Mouse (Mus musculus) myocyte (in vitro differentiated cells): ENCODE results near the gene Phlpp2. TPM values are rescaled to one million over a fixed set of nuclear protein-coding genes. Genes with fewer than 3 reads are reported as not detected.

ENCODE experiments used
- H3K27me3 ChIP-seq: one replicate; pipeline ENCODE4 v1.6.1; 2011; ENCODE audit not compliant: control insufficient read depth, insufficient read depth, insufficient read length
- H3K36me3 ChIP-seq: one replicate; pipeline ENCODE4 v1.6.1; 2011; ENCODE audit not compliant: control insufficient read depth, insufficient read depth
- H3K4me2 ChIP-seq: one replicate; pipeline ENCODE4 v1.6.1; 2011; ENCODE audit warnings: low read depth, control low read depth
- H3K4me3 ChIP-seq: one replicate; pipeline ENCODE4 v1.5.1; 2011; ENCODE audit warnings: mild to moderate bottlenecking, control low read depth, moderate library complexity
- H3K79me2 ChIP-seq: one replicate; pipeline ENCODE4 v1.6.1; 2011; ENCODE audit not compliant: control insufficient read depth, insufficient read depth
- H3ac ChIP-seq: one replicate; pipeline ENCODE4 v1.6.1; 2011; ENCODE audit not compliant: control insufficient read depth, insufficient read length
- CEBPB ChIP-seq: IDR thresholded peaks from 2 replicates; pipeline ENCODE4 v1.6.1; 2011; ENCODE audit warnings: mild to moderate bottlenecking, moderate library complexity; ENCODE audit not compliant: poor library complexity, insufficient read depth, severe bottlenecking
- E2F4 ChIP-seq: IDR thresholded peaks from one replicate; pipeline ENCODE4 v1.6.1; 2011; ENCODE audit warnings: mild to moderate bottlenecking, control low read depth, moderate library complexity; ENCODE audit not compliant: insufficient read depth
- MAX ChIP-seq: IDR thresholded peaks from one replicate; pipeline ENCODE4 v1.6.1; 2011; ENCODE audit warnings: low read depth, mild to moderate bottlenecking, control low read depth
- MYOD1 ChIP-seq, 3 experiments: IDR thresholded peaks; one replicate each; pipeline ENCODE4 v1.6.1; 2011; ENCODE audit warnings: control low read depth in 2 of 3, low read depth in 2 of 3, mild to moderate bottlenecking in 2 of 3, moderate library complexity in 1 of 3; ENCODE audit not compliant: insufficient read length in 2 of 3, control insufficient read depth in 1 of 3
- MYOG ChIP-seq, 3 experiments: IDR thresholded peaks; one replicate each; pipeline ENCODE4 v1.6.1; 2011; ENCODE audit warnings: control low read depth in 2 of 3, low read depth in 2 of 3, mild to moderate bottlenecking in 2 of 3; ENCODE audit not compliant: insufficient read length in 2 of 3, control insufficient read depth in 1 of 3, insufficient read depth in 1 of 3
- POLR2A ChIP-seq: IDR thresholded peaks from one replicate; pipeline ENCODE4 v1.6.1; 2011; ENCODE audit warnings: low read depth, mild to moderate bottlenecking, control low read depth, moderate library complexity; ENCODE audit not compliant: insufficient read length
- POLR2AphosphoS2 ChIP-seq: IDR thresholded peaks from one replicate; pipeline ENCODE4 v1.6.1; 2011; ENCODE audit warnings: low read depth, control low read depth; ENCODE audit not compliant: insufficient read length
- REST ChIP-seq: IDR thresholded peaks from one replicate; pipeline ENCODE4 v1.6.1; 2011; ENCODE audit warnings: mild to moderate bottlenecking, control low read depth, moderate library complexity; ENCODE audit not compliant: insufficient read depth, insufficient read length
- SRF ChIP-seq: IDR thresholded peaks from one replicate; pipeline ENCODE4 v1.6.1; 2011; ENCODE audit warnings: low read depth; ENCODE audit not compliant: control insufficient read depth, insufficient read length
- TCF12 ChIP-seq: IDR thresholded peaks from one replicate; pipeline ENCODE4 v1.6.1; 2011; ENCODE audit warnings: mild to moderate bottlenecking, control low read depth; ENCODE audit not compliant: poor library complexity, insufficient read depth, severe bottlenecking
- TCF3 ChIP-seq: IDR thresholded peaks from one replicate; pipeline ENCODE4 v1.6.1; 2011; ENCODE audit warnings: low read depth, control low read depth; ENCODE audit not compliant: insufficient read length
- USF1 ChIP-seq: IDR thresholded peaks from one replicate; pipeline ENCODE4 v1.6.1; 2011; ENCODE audit warnings: low read depth, mild to moderate bottlenecking, control low read depth, moderate library complexity
- polyA plus RNA-seq: library from polyadenylated mRNA; unstranded; fragments of >200 nt; fragmentation: generic; extraction: Trizol; gene quantifications from one replicate; pipeline ENCODE4 v1.2.1, GENCODE M21; 2012; ENCODE audit warnings: missing spikeins

Gene Phlpp2
- polyA plus RNA-seq, 1 experiment, result 1.7 TPM

DNA sequence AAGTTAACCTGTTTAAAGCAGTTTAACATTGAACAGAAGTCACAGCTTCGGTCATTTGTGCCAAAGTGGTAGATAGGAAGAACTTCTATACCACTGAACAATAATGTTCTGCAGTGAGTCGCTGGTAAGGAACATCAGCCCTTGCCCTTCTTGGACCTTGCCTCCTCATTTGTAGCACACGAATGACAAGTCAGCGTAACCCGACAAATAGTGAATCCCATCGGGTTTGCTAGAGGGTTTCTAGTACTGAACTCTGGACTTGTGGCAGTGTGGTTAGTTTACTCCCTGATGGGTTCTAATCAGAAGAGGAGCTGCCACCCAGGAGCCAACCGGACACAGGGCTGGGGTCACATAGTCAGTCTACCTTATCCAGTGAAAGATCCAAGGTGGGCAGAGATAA is 77.9 kb downstream of the Phlpp2 start:
- Histone ChIP-seq H3K4me2 (no peak overlapping the region), H3K27me3 (no peaks in the 10 kb centered on the region), H3ac (no peak overlapping the region), H3K79me2 (no peaks in the 10 kb centered on the region), H3K4me3 (no peak overlapping the region), H3K36me3 (no peaks in the 10 kb centered on the region)
- TF ChIP-seq MAX, result no peak
- no peak for TF ChIP-seq POLR2A
- no peak for TF ChIP-seq TCF3
- TF ChIP-seq CEBPB, result no peak
- no peak for TF ChIP-seq REST
- no peak for TF ChIP-seq MYOD1 (IDR thresholded peaks at IDR 0.05; ENCODE audit: control insufficient read depth in 1 of 3, insufficient read length in 2 of 3, low read depth in 2 of 3)
- TF ChIP-seq MYOG (IDR thresholded peaks at IDR 0.05; ENCODE audit: control insufficient read depth in 1 of 3, insufficient read depth in 1 of 3, insufficient read length in 2 of 3, low read depth in 2 of 3), result no peak
- no peak for TF ChIP-seq TCF12
- TF ChIP-seq POLR2AphosphoS2, result no peak
- no peak for TF ChIP-seq E2F4
- no peak for TF ChIP-seq SRF

DNA sequence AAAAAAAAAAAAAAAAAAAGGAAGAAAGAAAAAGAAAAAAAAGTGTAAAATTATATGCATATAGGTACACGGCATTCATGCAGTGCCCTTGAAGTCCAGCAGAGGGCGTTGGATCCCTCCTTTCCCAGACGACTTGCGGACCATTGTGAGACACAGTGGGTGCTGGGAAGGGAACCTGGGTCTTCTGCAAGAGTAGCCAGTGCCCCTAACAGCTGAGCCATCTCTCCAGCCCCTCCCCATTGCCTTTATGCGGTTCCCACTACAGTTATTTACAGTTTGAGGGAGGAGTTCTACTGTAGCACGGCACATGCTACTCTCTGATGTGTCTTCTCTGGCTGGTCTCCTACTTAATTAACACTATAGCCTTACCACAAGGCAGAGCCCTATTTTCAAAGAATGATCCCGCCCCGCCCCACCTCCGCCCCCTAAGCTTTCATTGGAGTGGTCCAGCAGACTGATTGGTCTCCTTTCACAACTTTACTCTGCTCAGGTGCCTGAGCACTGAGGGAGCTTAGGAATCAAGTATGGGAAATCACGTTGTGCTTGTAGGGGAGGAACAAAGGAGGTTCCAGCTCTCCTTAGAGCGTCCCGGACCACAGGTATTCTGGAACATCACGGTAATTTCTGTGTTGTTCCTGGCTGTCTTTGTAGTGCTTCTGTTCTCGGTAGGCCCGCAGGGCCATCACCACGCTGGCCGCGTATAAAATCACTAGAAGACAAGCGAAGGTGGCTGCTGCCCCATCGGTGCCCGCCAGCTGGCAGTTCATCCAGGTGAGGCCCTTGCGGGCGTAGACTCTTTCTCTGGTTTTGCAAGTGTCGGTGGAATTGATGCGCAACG is 79.3 kb downstream of the Phlpp2 start:
- no peak overlapping the region for H3K4me2 ChIP-seq
- no peaks in the 10 kb centered on the region for H3K27me3 ChIP-seq
- H3ac ChIP-seq, result no peak overlapping the region
- no peaks in the 10 kb centered on the region for H3K36me3 ChIP-seq
- no peak overlapping the region for H3K4me3 ChIP-seq
- TF ChIP-seq POLR2AphosphoS2 (no peak), CEBPB (no peak), MYOG (IDR thresholded peaks at IDR 0.05; ENCODE audit: control insufficient read depth in 1 of 3, insufficient read depth in 1 of 3, insufficient read length in 2 of 3, low read depth in 2 of 3) (no peak), MAX (no peak), POLR2A (no peak), SRF (no peak), MYOD1 (IDR thresholded peaks at IDR 0.05; ENCODE audit: control insufficient read depth in 1 of 3, insufficient read length in 2 of 3, low read depth in 2 of 3) (no peak), REST (no peak), TCF3 (no peak), TCF12 (no peak), USF1 (no peak), E2F4 (no peak)
- no peaks in the 10 kb centered on the region for H3K79me2 ChIP-seq

DNA sequence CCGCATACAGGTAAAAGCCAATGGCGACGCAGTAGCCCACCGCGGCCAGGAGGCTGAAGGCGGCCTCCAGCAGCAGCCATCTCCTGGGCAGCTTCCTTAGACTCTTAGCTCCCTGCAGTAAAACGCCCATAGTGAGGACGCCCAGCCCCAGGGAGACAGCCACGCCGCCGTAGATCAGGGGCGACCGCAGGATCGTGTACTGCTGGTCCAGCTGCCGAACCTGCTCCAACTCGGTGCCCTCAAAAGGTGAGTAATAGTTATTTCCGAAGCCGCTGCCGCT is 79.9 kb downstream of the Phlpp2 start:
- Histone ChIP-seq H3K27me3 (no peaks in the 10 kb centered on the region), H3K4me2 (no peak overlapping the region), H3ac (no peak overlapping the region), H3K36me3 (no peaks in the 10 kb centered on the region), H3K4me3 (no peak overlapping the region), H3K79me2 (no peaks in the 10 kb centered on the region)
- TF ChIP-seq TCF3 (no peak), POLR2AphosphoS2 (no peak), E2F4 (no peak), USF1 (no peak), MYOD1 (IDR thresholded peaks at IDR 0.05; ENCODE audit: control insufficient read depth in 1 of 3, insufficient read length in 2 of 3, low read depth in 2 of 3) (no peak), CEBPB (no peak), POLR2A (no peak), REST (no peak), MAX (no peak), SRF (no peak), MYOG (IDR thresholded peaks at IDR 0.05; ENCODE audit: control insufficient read depth in 1 of 3, insufficient read depth in 1 of 3, insufficient read length in 2 of 3, low read depth in 2 of 3) (no peak), TCF12 (no peak)

DNA sequence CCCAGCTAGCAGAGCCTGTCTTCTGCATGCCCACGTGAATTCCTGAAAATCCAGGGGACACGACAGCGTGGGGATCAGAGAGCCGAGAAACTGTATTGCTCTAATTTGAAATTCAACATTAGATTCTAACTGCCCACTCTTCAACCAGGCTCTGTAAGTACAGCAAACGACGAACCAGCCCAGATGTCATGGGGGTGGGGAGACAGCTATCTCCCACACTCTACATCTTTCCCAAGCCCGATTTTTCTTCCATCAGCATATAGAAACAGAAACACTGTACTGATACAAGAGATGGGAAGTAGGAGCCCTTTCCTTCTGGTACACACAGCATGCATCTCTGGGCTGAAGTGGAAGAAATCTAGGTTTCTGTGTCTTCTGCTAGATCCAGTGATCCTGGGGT is 83.8 kb downstream of the Phlpp2 start:
- H3K4me3 ChIP-seq, result no peak overlapping the region
- no peak overlapping the region for H3ac ChIP-seq
- no peaks in the 10 kb centered on the region for H3K79me2 ChIP-seq
- no peak for TF ChIP-seq E2F4
- TF ChIP-seq POLR2A, result no peak
- TF ChIP-seq REST, result no peak
- no peak for TF ChIP-seq TCF12
- no peak for TF ChIP-seq MYOG (IDR thresholded peaks at IDR 0.05; ENCODE audit: control insufficient read depth in 1 of 3, insufficient read depth in 1 of 3, insufficient read length in 2 of 3, low read depth in 2 of 3)
- no peak for TF ChIP-seq CEBPB
- no peak for TF ChIP-seq MYOD1 (IDR thresholded peaks at IDR 0.05; ENCODE audit: control insufficient read depth in 1 of 3, insufficient read length in 2 of 3, low read depth in 2 of 3)
- no peak for TF ChIP-seq POLR2AphosphoS2
- TF ChIP-seq MAX, result no peak
- no peak for TF ChIP-seq TCF3
- TF ChIP-seq USF1, result no peak
- TF ChIP-seq SRF, result no peak
- no peak overlapping the region for H3K4me2 ChIP-seq
- no peaks in the 10 kb centered on the region for H3K36me3 ChIP-seq
- no peaks in the 10 kb centered on the region for H3K27me3 ChIP-seq
